Mouse (Mus musculus) heart, adult 2 months (tissue): ENCODE results near the gene Gmcl1. TPM values are rescaled to one million over a fixed set of nuclear protein-coding genes. Genes with fewer than 3 reads are reported as not detected.

Source experiments
- DNase-seq, 2 experiments: peaks; one replicate each; pipeline ENCODE4 v3.0.0; 2021
- H3K27ac ChIP-seq: fragments of 200-600 bp; 2 replicates; pipeline ENCODE4 v1.8.1; 2022
- H3K27me3 ChIP-seq: fragments of 200-500 bp; 2 replicates; pipeline ENCODE4 v1.6.1; 2012; ENCODE audit warnings: mild to moderate bottlenecking, low read length, inconsistent platforms, mixed read lengths; ENCODE audit not compliant: control insufficient read depth, insufficient read depth
- H3K36me3 ChIP-seq: fragments of 200-500 bp; 2 replicates; pipeline ENCODE4 v1.6.1; 2012; ENCODE audit warnings: low read length, inconsistent platforms; ENCODE audit not compliant: control insufficient read depth, insufficient read depth
- H3K4me1 ChIP-seq: fragments of 200-500 bp; 2 replicates; pipeline ENCODE4 v1.6.1; 2011; ENCODE audit warnings: low read length; ENCODE audit not compliant: control insufficient read depth, insufficient read depth
- H3K4me3 ChIP-seq: fragments of 200-600 bp; 2 replicates; pipeline ENCODE4 v1.8.1; 2022
- H3K79me2 ChIP-seq: fragments of 200-500 bp; replicated peaks from 2 replicates; pipeline ENCODE4 v1.6.1; 2012; ENCODE audit warnings: mild to moderate bottlenecking, inconsistent platforms, low read length, moderate library complexity, mixed read lengths; ENCODE audit not compliant: control insufficient read depth, insufficient read depth
- H3K9ac ChIP-seq: fragments of 200-500 bp; 2 replicates; pipeline ENCODE4 v1.6.1; 2012; ENCODE audit warnings: low read depth, mild to moderate bottlenecking, control low read depth, inconsistent platforms, low read length, mixed read lengths
- CTCF ChIP-seq: fragments of 200-600 bp; IDR thresholded peaks from 2 replicates; pipeline ENCODE4 v1.8.1; 2022; ENCODE audit warnings: antibody characterized with exemption, mild to moderate bottlenecking, moderate library complexity
- EP300 ChIP-seq: fragments of 200-500 bp; IDR thresholded peaks from 2 replicates; pipeline ENCODE4 v1.6.1; 2011; ENCODE audit warnings: low read depth, low read length, control low read depth; ENCODE audit not compliant: insufficient read depth
- POLR2A ChIP-seq: fragments of 200-500 bp; IDR thresholded peaks from 2 replicates; pipeline ENCODE4 v1.6.1; 2011; ENCODE audit warnings: mild to moderate bottlenecking, low read depth, low read length, control low read depth; ENCODE audit not compliant: insufficient read depth
- WGBS: fragments of 180-500 bp; shearing (Covaris S2); methylation state at CpG from one replicate; pipeline ENCODE4 v1.1.7; 2018; 5-methylcytosine and 5-hydroxymethylcytosine counted together
- intact Hi-C: fragments of 180-260 bp; cut with DNase I; formaldehyde crosslinking; loops from one replicate; pipeline ENCODE4 v1.15.1; 2025
- polyA plus RNA-seq: library from polyadenylated mRNA; depleted of rRNA; stranded (reverse); fragments of >200 nt; gene quantifications from 2 replicates; pipeline ENCODE4 v1.2.3, GENCODE M21; 2012
- total RNA-seq, 2 experiments: library from RNA; stranded (reverse); gene quantifications; 2 replicates each; pipeline ENCODE4 v1.2.3; 2021

Gmcl1 gene
- total and polyA plus RNA-seq, 3 experiments: 2.7 to 5.0 (median 4.3) TPM

GRCm38 (mm10) chr6:86768186-86768776 lies 35.1 kb upstream of the Gmcl1 start:
- Histone ChIP-seq H3K9ac (no peak overlapping the region), H3K27me3 (no peaks in the 10 kb centered on the region), H3K27ac (no peak overlapping the region), H3K36me3 (no peaks in the 10 kb centered on the region), H3K4me1 (peaks cover 6% of the 10 kb centered on the region), H3K4me3 (no peak overlapping the region), H3K79me2 (no peaks in the 10 kb centered on the region)
- WGBS: 84% methylated on average over 4 of the region's 4 CpGs
- TF ChIP-seq POLR2A: no peak
- no peak for TF ChIP-seq CTCF
- TF ChIP-seq EP300: no peak
- DNase-seq: no peak
- intact Hi-C loops: no loop called here

- H3K36me3 ChIP-seq: no peaks in the 10 kb centered on the region
- H3K27me3 ChIP-seq: no peaks in the 10 kb centered on the region
- no peaks in the 10 kb centered on the region for H3K79me2 ChIP-seq
- H3K4me1 ChIP-seq: peaks cover 4% of the 10 kb centered on the region
- no peak for TF ChIP-seq EP300
- no peak for TF ChIP-seq POLR2A
- no peak for TF ChIP-seq CTCF
- WGBS: 57% methylated on average over 3 of the region's 3 CpGs
- intact Hi-C loops: no loop called here
- no peak overlapping the region for H3K9ac ChIP-seq
- H3K27ac ChIP-seq: no peak overlapping the region
- no peak for DNase-seq
- no peak overlapping the region for H3K4me3 ChIP-seq
These were observed 34.3 kb upstream of the Gmcl1 start for GRCm38 (mm10) chr6:86767465-86767864.

- DNase-seq: no peak
- WGBS: 76% methylated on average over 6 of the region's 6 CpGs
- Histone ChIP-seq H3K4me3 (no peak overlapping the region), H3K27me3 (no peaks in the 10 kb centered on the region), H3K79me2 (no peaks in the 10 kb centered on the region), H3K36me3 (no peaks in the 10 kb centered on the region), H3K27ac (no peak overlapping the region), H3K4me1 (no peaks in the 10 kb centered on the region), H3K9ac (no peak overlapping the region)
- intact Hi-C loops: no loop called here
- TF ChIP-seq CTCF (no peak), EP300 (no peak), POLR2A (no peak)
These were observed 32.5 kb upstream of the Gmcl1 start for GRCm38 (mm10) chr6:86765637-86766059.

- intact Hi-C loops: no loop called here
- Histone ChIP-seq H3K36me3 (no peaks in the 10 kb centered on the region), H3K27ac (no peak overlapping the region), H3K4me1 (no peaks in the 10 kb centered on the region), H3K4me3 (no peak overlapping the region), H3K9ac (no peak overlapping the region), H3K79me2 (no peaks in the 10 kb centered on the region), H3K27me3 (no peaks in the 10 kb centered on the region)
- TF ChIP-seq POLR2A (no peak), EP300 (no peak), CTCF (peak; percentile 17; the same call in 1 of the 2 replicates)
- WGBS: 88% methylated on average over 10 of the region's 10 CpGs
- no peak for DNase-seq
These were observed 21.1 kb upstream of the Gmcl1 start for GRCm38 (mm10) chr6:86754105-86754863.

- no peak overlapping the region for H3K27ac ChIP-seq
- H3K79me2 ChIP-seq: no peaks in the 10 kb centered on the region
- intact Hi-C loops: no loop called here
- WGBS: 78% methylated on average over 5 of the region's 5 CpGs
- no peak overlapping the region for H3K9ac ChIP-seq
- no peak for DNase-seq
- no peak for TF ChIP-seq CTCF
- TF ChIP-seq POLR2A: no peak
- no peak for TF ChIP-seq EP300
- H3K36me3 ChIP-seq: no peaks in the 10 kb centered on the region
- H3K27me3 ChIP-seq: no peaks in the 10 kb centered on the region
- H3K4me3 ChIP-seq: no peak overlapping the region
- H3K4me1 ChIP-seq: no peaks in the 10 kb centered on the region
These were observed 19.8 kb upstream of the Gmcl1 start for GRCm38 (mm10) chr6:86752843-86753485.

GRCm38 (mm10) chr6:86750961-86751360 lies 17.8 kb upstream of the Gmcl1 start:
- Histone ChIP-seq H3K9ac (no peak overlapping the region), H3K27me3 (no peaks in the 10 kb centered on the region), H3K4me1 (no peaks in the 10 kb centered on the region), H3K36me3 (no peaks in the 10 kb centered on the region), H3K79me2 (no peaks in the 10 kb centered on the region), H3K4me3 (no peak overlapping the region), H3K27ac (no peak overlapping the region)
- DNase-seq: no peak
- intact Hi-C loops: no loop called here
- TF ChIP-seq CTCF: no peak
- TF ChIP-seq EP300: no peak
- TF ChIP-seq POLR2A: no peak
- WGBS: 92% methylated on average over 4 of the region's 4 CpGs
